Mouse (Mus musculus) liver, adult 2 months (tissue): Measurements from ENCODE around the gene Ercc6. TPM values are rescaled to one million over a fixed set of nuclear protein-coding genes. Genes with fewer than 3 reads are reported as not detected.

Experiments used
- DNase-seq: peaks from one replicate; pipeline ENCODE4 v3.0.0-alpha.2; 2011; ENCODE audit warnings: low read depth, low spot score; ENCODE audit errors: extremely low read depth
- H3K27ac ChIP-seq: fragments of 200-500 bp; replicated peaks from 2 replicates; pipeline ENCODE4 v1.5.1; 2012; ENCODE audit warnings: low read depth, mild to moderate bottlenecking, control low read depth, inconsistent platforms, low read length; ENCODE audit not compliant: insufficient read depth
- H3K27me3 ChIP-seq: fragments of 200-500 bp; 2 replicates; pipeline ENCODE4 v1.6.1; 2012; ENCODE audit warnings: mild to moderate bottlenecking, moderate library complexity, low read length, inconsistent platforms; ENCODE audit not compliant: control insufficient read depth, insufficient read depth
- H3K36me3 ChIP-seq: fragments of 200-500 bp; 2 replicates; pipeline ENCODE4 v1.6.1; 2012; ENCODE audit warnings: low read length, inconsistent platforms; ENCODE audit not compliant: control insufficient read depth, insufficient read depth
- H3K4me1 ChIP-seq: fragments of 200-500 bp; 2 replicates; pipeline ENCODE4 v1.6.1; 2011; ENCODE audit warnings: low read length; ENCODE audit not compliant: control insufficient read depth, insufficient read depth
- H3K4me3 ChIP-seq: fragments of 200-500 bp; 2 replicates; pipeline ENCODE4 v1.5.1; 2011; ENCODE audit warnings: low read depth, mild to moderate bottlenecking, control low read depth, low read length, moderate library complexity; ENCODE audit not compliant: insufficient read depth
- H3K79me2 ChIP-seq: fragments of 200-500 bp; 2 replicates; pipeline ENCODE4 v1.6.1; 2012; ENCODE audit warnings: inconsistent platforms, mild to moderate bottlenecking, low read length, moderate library complexity; ENCODE audit not compliant: control insufficient read depth, insufficient read depth
- H3K9ac ChIP-seq: fragments of 200-500 bp; 2 replicates; pipeline ENCODE4 v1.6.1; 2012; ENCODE audit warnings: low read depth, mild to moderate bottlenecking, control low read depth, inconsistent platforms, low read length
- CTCF ChIP-seq: fragments of 200-500 bp; IDR thresholded peaks from 2 replicates; pipeline ENCODE4 v1.5.1; 2011; ENCODE audit warnings: low read depth, low read length, control low read depth
- POLR2A ChIP-seq: fragments of 200-500 bp; IDR thresholded peaks from 2 replicates; pipeline ENCODE4 v1.6.1; 2011; ENCODE audit warnings: low read length, control low read depth; ENCODE audit not compliant: insufficient read depth; ENCODE audit errors: extremely low read depth
- WGBS: fragments of 180-500 bp; shearing (Covaris S2); methylation state at CpG from one replicate; pipeline ENCODE4 v1.1.7; 2018; 5-methylcytosine and 5-hydroxymethylcytosine counted together
- polyA plus RNA-seq: library from polyadenylated mRNA; depleted of rRNA; stranded (reverse); fragments of >200 nt; gene quantifications from 2 replicates; pipeline ENCODE4 v1.2.3, GENCODE M21; 2012
- total RNA-seq: library from RNA; depleted of rRNA; stranded (reverse); fragments of >200 nt; gene quantifications from 2 replicates; pipeline ENCODE4 v1.2.3, GENCODE M21; 2014

Gene Ercc6
- total and polyA plus RNA-seq, 2 experiments, result 2.8 to 11.2 TPM

DNA sequence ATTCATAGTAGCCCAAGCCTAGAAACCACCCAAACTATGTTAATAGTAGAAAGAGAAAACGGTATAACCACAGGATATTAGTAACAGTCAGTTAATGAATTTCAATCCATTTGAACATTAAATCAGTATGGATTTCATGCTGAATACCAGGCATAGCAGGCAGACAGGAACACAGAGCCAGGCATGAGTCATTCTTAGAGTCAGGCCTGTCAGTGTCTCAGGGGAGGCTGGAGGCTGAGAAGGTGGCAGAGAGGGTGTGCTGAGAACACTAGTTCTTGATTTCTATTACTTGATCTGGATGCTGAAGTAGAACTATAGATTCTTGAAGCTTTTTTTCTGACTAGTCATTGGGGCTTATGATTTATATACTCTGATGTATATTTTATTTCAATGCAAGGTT is 10.8 kb downstream of the Ercc6 start:
- peaks cover 20% of the 10 kb centered on the region; the same call in 1 of the 2 replicates for H3K36me3 ChIP-seq
- H3K4me3 ChIP-seq, result no peak overlapping the region
- H3K9ac ChIP-seq, result no peak overlapping the region
- H3K4me1 ChIP-seq, result peaks cover 9% of the 10 kb centered on the region; the same call in 1 of the 2 replicates
- DNase-seq, result no peak
- 91% methylated on average over 1 of the region's 1 CpGs for WGBS
- H3K79me2 ChIP-seq, result peaks cover 2% of the 10 kb centered on the region; the same call in 1 of the 2 replicates
- no peaks in the 10 kb centered on the region for H3K27me3 ChIP-seq
- TF ChIP-seq CTCF (no peak), POLR2A (no peak)
- H3K27ac ChIP-seq, result no peak overlapping the region

DNA sequence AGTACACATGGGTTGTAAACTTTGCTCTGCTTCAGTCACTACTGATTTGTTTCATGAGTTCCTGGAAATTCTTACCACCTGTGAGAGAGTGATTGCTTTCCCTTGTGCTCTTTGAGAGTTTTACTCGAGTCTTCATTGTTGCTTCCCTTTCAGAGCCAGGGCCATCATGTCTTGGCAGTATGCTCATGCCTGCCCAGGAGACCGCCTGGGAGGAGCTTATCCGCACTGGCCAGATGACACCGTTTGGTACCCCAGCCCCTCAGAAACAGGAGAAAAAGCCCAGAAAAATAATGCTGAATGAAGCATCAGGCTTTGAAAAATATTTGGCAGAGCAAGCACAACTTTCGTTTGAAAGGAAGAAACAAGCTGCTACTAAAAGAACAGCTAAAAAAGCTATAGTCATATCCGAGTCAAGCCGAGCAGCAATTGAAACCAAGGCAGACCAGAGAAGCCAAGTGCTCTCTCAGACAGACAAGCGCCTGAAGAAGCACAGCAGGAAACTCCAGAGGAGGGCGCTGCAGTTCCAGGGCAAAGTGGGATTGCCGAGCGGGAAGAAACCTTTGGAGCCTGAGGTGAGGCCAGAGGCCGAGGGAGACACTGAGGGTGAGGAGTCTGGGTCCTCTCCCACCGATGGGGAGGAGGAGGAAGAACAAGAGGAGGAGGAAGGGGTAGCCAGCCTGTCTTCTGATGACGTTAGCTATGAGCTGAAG is 12.8 kb downstream of the Ercc6 start:
- WGBS, result 89% methylated on average over 14 of the region's 14 CpGs

GRCm38 (mm10) chr14:32527211-32527610 is 13.9 kb downstream of the Ercc6 start:
- H3K27me3 ChIP-seq, result no peaks in the 10 kb centered on the region
- WGBS, result 96% methylated on average over 9 of the region's 9 CpGs
- H3K36me3 ChIP-seq, result peaks cover 9% of the 10 kb centered on the region; the same call in 1 of the 2 replicates
- peaks cover 2% of the 10 kb centered on the region; the same call in 1 of the 2 replicates for H3K79me2 ChIP-seq
- no peak for TF ChIP-seq POLR2A
- no peak for TF ChIP-seq CTCF
- DNase-seq, result no peak
- H3K9ac ChIP-seq, result no peak overlapping the region
- no peak overlapping the region for H3K4me3 ChIP-seq
- H3K27ac ChIP-seq, result no peak overlapping the region
- H3K4me1 ChIP-seq, result 0 out of 2 replicates have a peak, but pooled peaks cover 7% of the 10 kb centered on the region

More for the DNA sequence above, 12.8 kb downstream of the Ercc6 start:
- H3K27me3 ChIP-seq, result no peaks in the 10 kb centered on the region
- H3K4me3 ChIP-seq, result no peak overlapping the region
- peaks cover 15% of the 10 kb centered on the region; the same call in 1 of the 2 replicates for H3K36me3 ChIP-seq
- H3K27ac ChIP-seq, result no peak overlapping the region
- H3K9ac ChIP-seq, result no peak overlapping the region
- DNase-seq, result no peak
- peaks cover 2% of the 10 kb centered on the region; the same call in 1 of the 2 replicates for H3K79me2 ChIP-seq
- peaks cover 4% of the 10 kb centered on the region; the same call in 1 of the 2 replicates for H3K4me1 ChIP-seq
- no peak for TF ChIP-seq POLR2A
- TF ChIP-seq CTCF, result no peak

- Histone ChIP-seq H3K79me2 (peaks cover 2% of the 10 kb centered on the region; the same call in 1 of the 2 replicates), H3K27me3 (no peaks in the 10 kb centered on the region), H3K9ac (no peak overlapping the region), H3K36me3 (peaks cover 6% of the 10 kb centered on the region; the same call in 1 of the 2 replicates), H3K4me3 (no peak overlapping the region), H3K27ac (no peak overlapping the region), H3K4me1 (peaks cover 19% of the 10 kb centered on the region)
- DNase-seq, result no peak
- TF ChIP-seq POLR2A (no peak), CTCF (no peak)
- WGBS, result 90% methylated on average over 7 of the region's 7 CpGs
These were observed 15.7 kb downstream of the Ercc6 start for GRCm38 (mm10) chr14:32529036-32529435.

DNA sequence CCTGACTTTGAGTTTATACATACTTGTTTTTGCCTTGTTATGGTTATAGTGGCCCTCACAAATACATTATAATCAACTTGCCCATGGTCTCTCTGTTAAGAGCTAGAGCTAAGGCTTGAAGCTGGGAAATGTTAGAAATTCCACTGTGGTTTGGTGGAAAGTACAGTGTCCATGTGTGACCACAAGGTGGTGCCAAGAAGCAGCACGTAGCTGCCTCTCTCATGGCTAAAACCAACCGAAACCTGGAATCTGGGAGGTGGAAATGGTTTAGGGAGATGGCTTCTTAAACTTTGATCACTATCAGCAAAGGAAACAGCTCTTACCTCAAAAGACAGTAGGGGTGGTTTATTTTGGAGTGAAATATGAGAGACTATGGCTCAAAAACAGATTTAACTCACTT is 17.6 kb downstream of the Ercc6 start:
- Histone ChIP-seq H3K36me3 (peaks cover 8% of the 10 kb centered on the region; the same call in 1 of the 2 replicates), H3K79me2 (no peaks in the 10 kb centered on the region; the same call in 1 of the 2 replicates)
- DNase-seq, result peak; percentile 44

GRCm38 (mm10) chr14:32531371-32531770 is 18.1 kb downstream of the Ercc6 start:
- 89% methylated on average over 3 of the region's 3 CpGs for WGBS
- TF ChIP-seq POLR2A (no peak), CTCF (no peak)
- DNase-seq, result no peak
- Histone ChIP-seq H3K4me3 (no peak overlapping the region), H3K9ac (no peak overlapping the region), H3K79me2 (peaks cover 3% of the 10 kb centered on the region; the same call in 1 of the 2 replicates), H3K27me3 (no peaks in the 10 kb centered on the region), H3K4me1 (peaks cover 19% of the 10 kb centered on the region), H3K27ac (no peak overlapping the region), H3K36me3 (peaks cover 4% of the 10 kb centered on the region; the same call in 1 of the 2 replicates)

More for the DNA sequence above, 17.6 kb downstream of the Ercc6 start:
- H3K9ac ChIP-seq, result no peak overlapping the region
- H3K4me1 ChIP-seq, result peaks cover 19% of the 10 kb centered on the region
- no peak overlapping the region for H3K4me3 ChIP-seq
- no peak overlapping the region for H3K27ac ChIP-seq
- 6% methylated on average over 2 of the region's 2 CpGs for WGBS
- TF ChIP-seq POLR2A (no peak), CTCF (peak; percentile 71)
- H3K27me3 ChIP-seq, result no peaks in the 10 kb centered on the region
